Mouse (Mus musculus): ENCODE measurements around the gene Olfr92.
"Not testable (repeated sequence)": the region's sequence is repeated elsewhere in the genome, so short reads cannot be mapped to it uniquely, and the experiment has no call there.

The Olfr92 gene

DNA sequence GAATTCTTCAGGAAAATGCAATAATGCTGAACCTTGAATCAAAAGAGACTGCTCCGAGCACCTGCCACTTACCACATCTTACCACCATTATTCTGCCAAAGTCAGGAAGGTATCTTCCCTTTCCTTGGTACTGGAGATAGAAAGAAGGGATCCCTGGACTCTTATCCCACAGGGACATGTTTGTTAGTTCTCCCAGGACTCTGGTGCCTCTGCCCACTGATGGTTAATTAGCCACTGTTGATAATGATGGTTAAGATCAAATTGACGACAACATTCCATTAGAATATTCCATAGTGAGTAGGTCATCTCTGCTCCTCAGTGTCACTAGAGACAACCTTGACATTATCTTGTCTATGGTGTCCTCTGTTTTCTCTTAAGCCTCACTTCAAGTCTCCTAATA is at the start of gene Olfr92:
Gene Olfr92, minus strand, starts transcription at position 101 of the 400 bp plus-strand sequence.
- in situ Hi-C loops (cut with MboI, MseI), result loop anchor here in 1 of 2 experiments (10.0 kb wide), 1 partner anchor 1255 kb away; no protein-coding TSS in a partner anchor

DNA sequence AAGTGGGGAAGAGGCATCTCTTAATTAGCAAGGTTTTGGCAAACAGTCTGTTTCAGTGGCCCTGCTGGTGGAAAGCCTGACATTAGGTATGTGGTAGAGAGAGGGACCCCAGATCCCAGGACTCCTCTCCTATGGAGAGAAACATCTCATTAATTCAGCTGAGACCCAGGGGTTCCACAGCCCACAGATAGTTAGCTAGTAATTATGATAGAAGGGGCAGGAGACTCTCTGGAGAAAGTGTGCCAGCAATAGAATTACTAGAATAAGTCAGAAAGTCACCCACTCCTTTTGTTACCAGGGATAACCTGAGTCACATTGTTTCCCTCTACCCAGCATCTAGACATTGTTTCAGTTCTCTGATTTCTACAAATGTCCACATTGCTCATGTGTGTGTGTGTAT is 41.5 kb upstream of the Olfr92 start, which contains the start of gene Olfr93:
Gene Olfr93, minus strand, starts transcription at position 101 of the 400 bp plus-strand sequence.
- in situ Hi-C loops (cut with MboI, MseI), result no loop called here

- in situ Hi-C loops (cut with MboI, MseI), result not testable (repeated sequence)
Measured at GRCm38 (mm10) chr17:37131366-37131765, 11.5 kb upstream of the Olfr92 start.

DNA sequence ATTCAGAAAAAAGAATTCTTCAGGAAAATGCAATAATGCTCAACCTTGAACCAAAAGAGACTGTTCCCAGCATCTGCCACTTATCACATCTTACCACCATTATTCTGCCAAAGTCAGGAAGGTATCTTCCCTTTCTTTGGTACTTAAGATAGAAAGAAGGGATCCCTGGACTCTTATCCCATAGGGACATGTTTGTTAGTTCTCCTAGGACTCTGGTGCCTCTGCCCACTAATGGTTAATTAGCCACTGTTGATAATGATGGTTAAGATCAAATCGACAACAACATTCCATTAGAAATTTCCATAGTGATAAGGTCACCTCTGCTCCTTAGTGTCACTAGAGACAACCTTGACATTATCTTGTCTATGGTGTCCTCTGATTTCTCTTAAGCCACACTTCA is 21.7 kb downstream of the Olfr92 start, which contains the start of gene Olfr91:
Gene Olfr91, minus strand, starts transcription at position 101 of the 400 bp plus-strand sequence.
- in situ Hi-C loops (cut with MboI, MseI), result no loop called here

DNA sequence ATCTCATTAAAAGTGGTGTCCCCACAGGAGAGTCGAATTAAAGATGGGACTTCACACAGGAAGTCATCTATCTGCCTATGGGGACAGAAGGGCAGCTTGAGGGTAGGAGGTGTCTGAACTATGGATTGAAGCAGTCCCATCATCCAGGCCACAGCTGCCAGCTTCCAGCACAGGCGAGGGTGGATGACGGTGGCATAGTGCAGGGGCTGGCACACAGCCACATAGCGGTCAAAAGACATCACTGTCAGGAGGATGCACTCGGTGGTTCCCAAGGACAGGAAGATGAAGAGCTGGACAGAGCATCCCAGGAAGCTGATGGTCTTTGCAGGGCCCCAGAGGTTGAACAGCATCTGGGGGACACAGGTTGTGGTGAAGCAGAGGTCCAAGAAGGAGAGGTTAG is 26.6 kb downstream of the Olfr92 start:
- in situ Hi-C loops (cut with MboI, MseI), result no loop called here

DNA sequence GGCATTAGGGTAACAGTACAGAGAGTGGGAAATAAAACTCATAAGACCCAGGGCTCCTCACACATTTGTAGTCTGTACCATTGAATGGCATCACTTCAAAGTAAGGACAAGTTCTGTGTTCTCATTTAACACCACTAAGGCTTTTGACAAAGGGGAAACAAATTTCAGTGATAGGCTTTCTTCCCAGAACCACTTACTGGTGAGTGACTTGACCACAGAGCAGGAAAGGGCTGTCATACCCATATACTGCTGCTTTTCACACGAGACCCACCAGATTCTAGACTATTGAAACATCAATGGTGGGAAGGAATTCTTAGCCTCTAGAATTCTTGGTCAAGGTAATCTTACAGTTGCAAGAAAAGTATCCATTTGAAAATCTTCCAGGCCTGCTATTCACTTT is 27.7 kb downstream of the Olfr92 start:
- in situ Hi-C loops (cut with MboI, MseI), result no loop called here

GRCm38 (mm10) chr17:37088399-37088798 is 31.5 kb downstream of the Olfr92 start, which contains the start of gene Olfr90:
TSS of gene Olfr90 (minus strand) at chr17:37088499.
- in situ Hi-C loops (cut with MboI, MseI), result loop anchor here in 1 of 2 experiments (5.0 kb wide), 1 partner anchor 114 kb away; the partner anchor contains the start of gene Olfr94

DNA sequence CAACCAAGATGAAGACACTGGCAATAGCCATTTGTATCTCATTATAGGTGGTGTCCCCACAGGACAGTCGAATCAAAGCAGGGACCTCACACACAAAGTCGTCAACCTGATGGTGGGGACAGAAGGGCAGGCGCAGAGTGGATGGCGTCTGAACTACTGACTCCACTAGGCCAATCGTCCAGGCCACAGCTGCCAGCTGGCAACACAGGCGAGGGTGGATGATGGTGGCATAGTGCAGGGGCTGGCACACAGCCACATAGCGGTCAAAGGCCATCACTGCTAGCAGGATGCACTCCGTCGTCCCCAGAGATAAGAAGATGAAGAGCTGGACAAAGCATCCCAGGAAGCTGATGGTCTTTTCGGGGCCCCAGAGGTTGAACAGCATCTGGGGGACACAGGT is 34.3 kb downstream of the Olfr92 start:
- in situ Hi-C loops (cut with MboI, MseI), result loop anchor here in 1 of 2 experiments (5.0 kb wide), 1 partner anchor 117 kb away; the partner anchor contains the start of gene Olfr94

GRCm38 (mm10) chr17:37084632-37085031 is 35.3 kb downstream of the Olfr92 start:
- in situ Hi-C loops (cut with MboI, MseI), result loop anchor here in 1 of 2 experiments (5.0 kb wide), 1 partner anchor 118 kb away; the partner anchor contains the start of gene Olfr94

- in situ Hi-C loops (cut with MboI, MseI), result no loop called here
Measured at GRCm38 (mm10) chr17:37083327-37083726, 36.6 kb downstream of the Olfr92 start.

DNA sequence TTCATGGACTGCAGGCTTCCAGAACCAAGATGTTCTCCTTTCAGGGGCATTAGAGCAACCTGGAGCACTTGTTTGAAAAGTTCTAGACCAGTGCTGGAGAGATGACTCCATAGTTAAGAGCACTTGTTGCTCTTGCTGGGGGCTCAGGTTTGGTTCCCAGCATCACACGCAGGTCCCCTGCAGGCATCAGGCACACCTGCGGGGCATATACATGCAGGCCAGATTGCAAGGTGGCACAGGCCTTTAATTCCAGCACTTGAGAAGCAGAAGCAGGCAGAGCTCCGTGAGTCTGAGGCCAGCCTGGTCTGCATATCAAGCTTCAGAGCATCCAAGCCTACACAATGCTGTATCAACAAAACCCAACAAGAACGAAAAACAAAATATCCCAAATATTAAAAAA is 38.2 kb downstream of the Olfr92 start:
- in situ Hi-C loops (cut with MboI, MseI), result no loop called here

DNA sequence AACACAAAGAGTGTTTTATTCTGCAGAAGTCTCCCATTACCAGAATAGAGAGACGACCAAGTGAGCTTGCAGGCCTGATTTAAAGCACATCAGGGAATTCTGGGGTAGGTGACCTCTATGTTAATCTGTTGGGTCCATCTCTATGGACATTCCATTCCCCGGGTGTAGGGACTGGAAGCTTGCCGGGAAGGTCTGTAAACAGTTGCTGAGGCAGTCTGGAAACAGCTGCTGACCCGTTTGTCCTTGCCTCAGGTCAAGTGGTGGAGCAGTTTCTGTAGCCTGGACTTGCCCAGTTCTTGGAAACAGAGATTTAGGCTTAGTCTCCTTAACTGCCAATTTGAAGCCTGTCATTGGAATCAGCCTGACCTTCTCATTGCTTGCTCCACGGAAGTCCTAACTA is 39.8 kb downstream of the Olfr92 start:
- in situ Hi-C loops (cut with MboI, MseI), result no loop called here

DNA sequence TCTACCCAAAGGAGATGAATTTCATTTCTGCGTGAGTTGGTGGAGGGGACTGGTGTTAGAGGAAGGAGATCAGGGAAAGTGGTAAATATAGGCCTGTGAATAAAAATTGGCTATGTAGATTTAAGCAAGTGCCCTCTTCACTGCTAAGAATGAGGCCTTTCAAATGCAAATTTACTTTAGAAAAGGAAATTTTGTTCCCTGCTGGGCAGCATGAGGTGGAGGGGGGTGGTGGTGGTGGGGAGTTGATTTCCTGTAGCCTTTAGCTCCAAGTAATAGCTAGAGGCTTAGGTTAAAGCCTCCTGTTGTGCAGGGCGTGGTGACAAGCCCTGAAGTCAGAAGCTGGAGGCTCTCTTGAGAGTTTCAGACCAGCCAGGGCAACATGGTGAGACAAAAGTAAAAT is 40.9 kb downstream of the Olfr92 start:
- in situ Hi-C loops (cut with MboI, MseI), result no loop called here

DNA sequence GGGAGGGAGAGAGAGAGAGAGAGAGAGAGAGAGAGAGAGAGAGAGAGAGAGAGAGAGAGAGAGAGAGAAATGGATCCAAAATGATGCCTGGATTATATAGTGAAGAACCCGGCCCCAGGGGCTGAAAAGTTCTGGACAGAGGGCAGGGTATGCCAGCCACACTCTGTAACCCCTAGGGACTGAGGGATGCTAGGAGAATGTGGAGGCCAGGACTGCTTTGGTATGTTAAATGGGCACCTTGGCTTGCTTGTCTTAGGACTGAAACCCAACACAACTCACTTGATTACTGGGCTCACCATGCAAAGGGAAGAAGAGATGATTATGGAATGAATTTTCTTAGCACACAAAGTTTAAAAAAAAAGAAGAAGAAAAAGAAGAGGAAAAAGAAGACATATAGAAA is 41.7 kb downstream of the Olfr92 start:
- in situ Hi-C loops (cut with MboI, MseI), result no loop called here

GRCm38 (mm10) chr17:37075766-37076165 is 44.1 kb downstream of the Olfr92 start:
- in situ Hi-C loops (cut with MboI, MseI), result no loop called here

- in situ Hi-C loops (cut with MboI, MseI), result no loop called here
Measured at GRCm38 (mm10) chr17:37075181-37075580, 44.7 kb downstream of the Olfr92 start.

GRCm38 (mm10) chr17:37072730-37073276 is 47.1 kb downstream of the Olfr92 start:
- in situ Hi-C loops (cut with MboI, MseI), result loop anchor here in 1 of 2 experiments (5.0 kb wide), 1 partner anchor 129 kb away; the partner anchor contains the start of gene Olfr94

DNA sequence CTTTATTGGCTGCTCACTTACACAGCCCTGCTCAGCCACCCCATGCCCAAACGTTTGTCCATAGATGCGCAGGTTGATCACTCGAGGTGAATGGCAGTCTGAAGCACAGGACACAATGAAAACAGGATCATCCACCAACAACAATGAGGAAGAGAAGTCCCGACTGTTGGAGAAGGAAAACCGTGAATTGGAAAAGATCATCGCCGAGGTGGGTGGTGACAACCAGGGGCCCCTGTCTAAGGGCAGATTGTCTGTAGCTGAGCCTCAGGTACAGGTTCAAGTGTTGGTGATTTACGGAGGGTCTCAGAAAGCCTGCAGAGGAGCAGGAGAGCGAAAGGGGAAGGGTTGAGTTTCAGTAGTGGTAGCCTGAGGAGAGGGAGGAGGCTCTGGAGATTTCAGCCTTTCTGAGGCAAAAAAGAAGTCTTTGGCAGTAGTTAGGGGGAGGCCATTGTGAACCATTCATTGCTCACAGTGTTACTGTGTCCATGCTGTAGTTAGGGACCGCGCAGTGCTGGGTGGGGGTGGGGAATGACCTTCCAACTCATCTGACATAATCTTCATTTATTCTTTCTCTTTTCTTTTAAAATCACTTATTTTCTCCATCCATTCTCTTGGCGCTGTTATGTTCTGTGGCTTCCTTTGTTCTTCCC is 47.7 kb downstream of the Olfr92 start:
- in situ Hi-C loops (cut with MboI, MseI), result loop anchor here in 1 of 2 experiments (5.0 kb wide), 1 partner anchor 130 kb away; the partner anchor contains the start of gene Olfr94

- in situ Hi-C loops (cut with MboI, MseI), result loop anchor here in 1 of 2 experiments (5.0 kb wide), 1 partner anchor 132 kb away; the partner anchor contains the start of gene Olfr94
Measured at GRCm38 (mm10) chr17:37070121-37070520, 49.8 kb downstream of the Olfr92 start.

- in situ Hi-C loops (cut with MboI, MseI), result no loop called here
Measured at GRCm38 (mm10) chr17:37067861-37068260, 52.0 kb downstream of the Olfr92 start.

- in situ Hi-C loops (cut with MboI, MseI), result no loop called here
Measured at GRCm38 (mm10) chr17:37065993-37066392, 53.9 kb downstream of the Olfr92 start.

DNA sequence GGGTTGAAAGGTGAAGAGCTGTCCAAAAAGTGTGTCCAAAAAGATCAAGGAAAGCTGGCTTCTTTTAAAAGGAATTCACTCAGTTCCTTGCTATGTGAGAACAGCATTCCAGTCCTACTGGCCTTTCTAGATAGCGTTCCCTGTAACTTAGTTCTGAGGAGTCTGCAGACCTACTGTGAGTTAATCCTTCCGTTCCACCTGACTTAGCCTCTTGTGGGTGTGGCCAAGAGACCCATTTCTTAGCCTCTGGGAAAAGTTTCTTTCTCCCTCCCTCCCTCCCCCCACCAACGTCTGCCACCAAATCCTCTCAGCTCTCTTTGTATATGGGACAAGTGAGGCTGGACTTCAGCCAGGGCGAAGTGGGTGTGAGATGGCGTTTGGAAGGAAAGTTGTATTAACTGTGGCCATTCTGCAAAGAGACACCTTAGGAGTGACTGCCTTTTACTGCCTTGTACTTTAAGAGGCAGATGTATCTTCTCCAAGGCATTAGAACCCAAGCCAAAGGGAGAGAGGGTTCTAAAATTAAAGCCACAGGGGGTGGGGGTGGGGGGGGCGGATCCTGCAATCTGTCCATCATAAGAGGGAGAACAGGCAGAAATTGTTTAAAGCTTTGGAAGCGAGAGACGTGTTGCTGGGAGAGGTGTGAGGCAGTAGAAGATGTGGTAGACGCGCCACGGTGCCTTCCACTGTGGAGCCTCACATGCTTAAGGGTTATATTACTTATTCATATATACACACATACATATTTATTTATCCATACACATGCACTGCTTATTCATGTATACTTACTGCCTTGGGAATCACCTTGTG is 56.0 kb downstream of the Olfr92 start:
- in situ Hi-C loops (cut with MboI, MseI), result no loop called here
